Mouse (Mus musculus): ENCODE measurements around the gene Gm35134. TPM values are rescaled to one million over a fixed set of nuclear protein-coding genes. Genes with fewer than 3 reads are reported as not detected.
"Not testable (repeated sequence)": the region's sequence is repeated elsewhere in the genome, so short reads cannot be mapped to it uniquely, and the experiment has no call there.

The Gm35134 gene
- not detected in 2 replicates for polyA plus RNA-seq (2015; fragmentation: Nextera tagmentation; extraction: Ambion mirVana)

DNA sequence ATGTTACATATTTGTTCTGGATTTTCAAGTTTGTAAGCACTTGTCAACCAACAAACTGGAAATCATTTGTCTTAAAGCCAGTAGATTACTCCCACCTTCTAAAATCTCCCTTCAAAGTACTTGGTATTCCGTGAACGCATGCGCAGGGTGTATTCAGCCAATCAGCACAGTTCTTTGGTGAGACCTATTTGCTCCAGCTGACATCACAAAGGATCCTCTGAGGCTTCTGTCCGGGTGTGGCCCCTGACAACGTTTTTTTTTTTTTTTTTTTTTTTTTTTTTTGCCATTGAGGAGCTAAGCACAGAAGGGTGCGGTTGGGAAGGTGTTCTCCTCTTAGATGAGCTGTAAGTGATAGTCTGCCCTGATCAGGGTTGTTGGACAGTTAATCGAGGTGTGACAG lies at the start of gene Gm35134:
Gene Gm35134, plus strand, starts transcription at position 301 of the 400 bp plus-strand sequence.
- not testable (repeated sequence) for H3K9me3 ChIP-seq (replicated peaks; ENCODE audit: control insufficient read depth, low read length, poor library complexity, severe bottlenecking); H3K4me3 ChIP-seq (ENCODE audit: low read depth, low read length); H3K4me1 ChIP-seq (ENCODE audit: control insufficient read depth, insufficient read depth, low read length); H3K27ac ChIP-seq (ENCODE audit: low read length); H3K4me2 ChIP-seq (ENCODE audit: low read length); ATAC-seq; H3K27me3 ChIP-seq (ENCODE audit: control insufficient read depth, insufficient read depth, low read depth, low read length); H3K36me3 ChIP-seq (ENCODE audit: control insufficient read depth, insufficient read depth, low read length); H3K9ac ChIP-seq (ENCODE audit: low read depth, low read length)
- WGBS: no CpG with 5 or more reads among the region's 7 CpGs
